Mouse (Mus musculus) heart, adult 18-20 months (tissue): ENCODE data around the gene Sprr2a2. TPM values are rescaled to one million over a fixed set of nuclear protein-coding genes. Genes with fewer than 3 reads are reported as not detected.
"Not testable (repeated sequence)": the region's sequence is repeated elsewhere in the genome, so short reads cannot be mapped to it uniquely, and the experiment has no call there.

Experiments used
- DNase-seq, 2 experiments: peaks; one replicate each; pipeline ENCODE4 v3.0.0; 2021 to 2022; ENCODE audit warnings: mixed read lengths in 1 of 2
- total RNA-seq, 2 experiments: library from RNA; stranded (reverse); gene quantifications; 2 replicates each; pipeline ENCODE4 v1.2.3; 2021

The Sprr2a2 gene
- total RNA-seq, 2 experiments from 2014 or later: not detected

DNA sequence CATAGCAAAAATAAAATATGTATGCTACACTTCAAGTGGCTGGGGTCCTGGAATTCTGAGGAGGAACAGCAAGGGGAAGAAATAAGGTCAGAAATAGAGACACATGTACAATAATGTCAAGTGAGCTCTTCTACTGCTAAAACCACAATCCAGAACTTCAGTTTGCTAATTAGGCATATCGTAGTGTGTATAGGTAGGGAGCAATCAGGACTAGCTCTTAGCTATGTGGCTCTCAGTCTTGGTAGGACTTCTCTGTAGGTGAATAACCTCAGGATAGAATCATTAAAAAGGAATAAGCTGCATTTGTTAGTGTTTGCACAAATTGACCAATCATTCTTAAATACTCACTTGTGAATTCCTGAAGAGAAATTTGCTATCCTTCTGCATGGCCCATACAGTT lies 58.3 kb downstream of the Sprr2a2 start:
- not testable (repeated sequence) for DNase-seq

DNA sequence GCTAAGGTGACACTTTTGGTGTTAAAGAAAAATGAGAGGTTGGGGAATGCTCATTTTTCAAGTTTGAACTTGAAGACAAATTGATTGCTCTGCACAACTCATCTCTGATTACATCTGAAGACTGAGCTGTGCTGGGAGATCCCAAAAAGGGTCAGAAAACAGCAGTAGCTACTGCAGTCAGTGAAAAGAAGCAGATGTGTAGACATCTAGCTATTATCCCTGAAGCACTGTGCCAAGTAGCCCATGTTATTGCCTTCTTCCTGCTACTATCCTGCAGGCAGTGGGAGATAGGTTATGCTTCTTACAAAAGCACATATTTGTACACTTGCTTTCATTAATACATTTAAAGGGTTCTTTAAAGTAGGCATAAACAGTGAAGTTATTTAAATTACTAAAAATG lies 63.9 kb downstream of the Sprr2a2 start:
- DNase-seq: not testable (repeated sequence)

DNA sequence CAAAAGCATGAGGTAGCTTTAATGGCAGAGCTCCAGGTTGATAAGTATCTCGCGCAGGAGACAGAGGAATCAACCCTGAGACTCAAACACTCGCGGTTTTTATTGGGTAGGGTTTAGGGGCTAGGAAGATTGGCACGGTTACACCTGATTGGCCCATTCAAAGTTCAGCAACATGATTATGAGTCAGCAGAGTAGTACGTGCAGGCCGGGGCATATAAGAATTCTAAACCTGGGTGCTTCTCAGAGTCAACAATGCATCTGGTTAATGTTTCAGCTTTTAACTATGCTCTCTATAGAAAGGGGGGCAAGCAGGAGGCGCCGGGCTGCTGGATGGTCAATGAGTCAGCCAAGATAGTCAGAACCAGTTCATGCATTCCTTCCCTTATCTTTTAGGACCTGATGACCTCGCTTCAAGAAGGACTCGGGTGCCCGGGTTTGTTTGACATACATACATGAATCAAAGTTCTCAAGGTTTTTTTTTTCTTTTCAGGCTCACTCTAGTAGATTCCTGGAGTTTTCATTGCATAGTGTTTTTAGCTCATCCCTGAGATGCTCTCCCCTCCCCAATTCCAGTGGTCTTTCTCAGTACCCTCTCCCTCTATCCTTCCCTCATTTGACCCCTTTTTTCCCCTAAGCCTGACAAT lies 65.4 kb downstream of the Sprr2a2 start:
- DNase-seq: not testable (repeated sequence)

GRCm38 (mm10) chr3:92285101-92285500 lies 69.4 kb downstream of the Sprr2a2 start, which contains the start of gene Sprr2a3:
Gene Sprr2a3 (plus strand): TSS chr3:92285417.
- DNase-seq: not testable (repeated sequence)

- not testable (repeated sequence) for DNase-seq
Observed at GRCm38 (mm10) chr3:92288489-92288888, 72.8 kb downstream of the Sprr2a2 start.

Other genes starting within 250 kb of the Sprr2a2 start
- not detected for gene Pglyrp3, start 201.3 kb upstream of the Sprr2a2 start, total RNA-seq
- gene Lor, start 132.8 kb upstream of the Sprr2a2 start, total RNA-seq: under 1 TPM in 1 of 2 experiments, not detected in 1; 0.20 TPM
- gene Prr9, start 92.0 kb upstream of the Sprr2a2 start, total RNA-seq: not detected
- gene Lelp1, start 73.2 kb upstream of the Sprr2a2 start, total RNA-seq: not detected
- gene Sprr2a1, start 121 bp upstream of the Sprr2a2 start, total RNA-seq: not detected
- gene Sprr2a3, start 69.5 kb downstream of the Sprr2a2 start, total RNA-seq: not detected
- gene Sprr2b, start 100.7 kb downstream of the Sprr2a2 start, total RNA-seq: not detected
- not detected for gene Sprr2d, start 123.2 kb downstream of the Sprr2a2 start, total RNA-seq
- gene Sprr2e, start 136.2 kb downstream of the Sprr2a2 start, total RNA-seq: not detected
- not detected for gene Sprr2f, start 149.3 kb downstream of the Sprr2a2 start, total RNA-seq
- not detected for gene Sprr2h, start 169.8 kb downstream of the Sprr2a2 start, total RNA-seq
- gene Sprr2i, start 192.1 kb downstream of the Sprr2a2 start, total RNA-seq: not detected
- not detected for gene Sprr2j-ps, start 202.2 kb downstream of the Sprr2a2 start, total RNA-seq
- gene Gm9774, start 213.5 kb downstream of the Sprr2a2 start, total RNA-seq: 1 to 10 TPM; 4.7 to 7.1 TPM
- gene Sprr2k, start 216.7 kb downstream of the Sprr2a2 start, total RNA-seq: not detected
- gene Sprr1b, start 222.9 kb downstream of the Sprr2a2 start, total RNA-seq: not detected
- gene Sprr3, start 242.8 kb downstream of the Sprr2a2 start, total RNA-seq: not detected